Mouse (Mus musculus) G1E-ER4 (cell line): Measurements from ENCODE around the gene Ear2. TPM values are rescaled to one million over a fixed set of nuclear protein-coding genes. Genes with fewer than 3 reads are reported as not detected.
"Not testable (repeated sequence)": the region's sequence is repeated elsewhere in the genome, so short reads cannot be mapped to it uniquely, and the experiment has no call there.

Experiments
- GATA1 ChIP-seq: IDR thresholded peaks from one replicate; pipeline ENCODE4 v1.8.0; 2012; ENCODE audit warnings: low read length, inconsistent platforms
- polyA plus RNA-seq: library from polyadenylated mRNA; stranded (reverse); fragments of >175 nt; gene quantifications from 2 replicates; pipeline ENCODE4 v1.2.3, GENCODE M21; 2012

The Ear2 gene
- polyA plus RNA-seq, result not detected in 2 replicates

DNA sequence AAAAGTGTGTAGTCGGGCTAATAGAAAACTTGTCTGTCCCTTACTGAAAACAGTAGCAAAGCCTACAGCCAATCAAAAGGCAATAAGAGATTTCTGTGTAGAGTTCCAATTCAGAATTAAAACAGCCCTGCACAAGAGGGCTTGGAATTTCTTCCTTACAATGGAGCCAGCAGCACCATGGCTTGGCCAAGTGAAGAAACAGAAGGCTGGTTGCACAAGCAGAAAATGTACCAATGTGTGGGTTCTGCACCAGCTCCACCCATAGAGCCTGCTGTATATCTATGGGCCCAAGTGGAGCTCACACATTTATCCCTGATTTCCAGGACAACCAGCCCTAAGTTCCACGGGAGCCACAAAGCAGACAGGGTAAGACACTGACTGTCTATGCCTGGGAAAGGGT is at the start of gene Ear2:
TSS of gene Ear2 (plus strand) at position 301 of the 400 bp plus-strand sequence.
- not testable (repeated sequence) for TF ChIP-seq GATA1

DNA sequence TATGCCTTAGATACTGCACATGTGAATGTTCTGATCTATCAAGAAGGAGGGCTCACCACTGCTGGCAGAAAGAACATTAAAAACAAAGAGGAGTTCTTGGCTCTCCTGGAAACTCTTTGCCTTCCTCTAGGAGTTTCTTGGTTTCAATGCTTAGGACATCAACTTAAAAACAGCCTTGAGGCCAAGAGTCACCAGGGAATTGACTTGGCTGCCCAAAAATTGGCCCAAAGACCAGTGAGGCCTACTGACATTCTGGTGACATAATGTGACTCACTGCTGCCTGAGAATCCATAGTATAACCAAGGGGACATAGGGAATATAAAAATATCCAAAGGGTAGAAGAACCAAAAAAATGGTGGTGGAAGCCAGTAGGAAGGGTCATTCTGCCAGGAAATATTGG is 8.5 kb downstream of the Ear2 start:
- TF ChIP-seq GATA1, result no peak

DNA sequence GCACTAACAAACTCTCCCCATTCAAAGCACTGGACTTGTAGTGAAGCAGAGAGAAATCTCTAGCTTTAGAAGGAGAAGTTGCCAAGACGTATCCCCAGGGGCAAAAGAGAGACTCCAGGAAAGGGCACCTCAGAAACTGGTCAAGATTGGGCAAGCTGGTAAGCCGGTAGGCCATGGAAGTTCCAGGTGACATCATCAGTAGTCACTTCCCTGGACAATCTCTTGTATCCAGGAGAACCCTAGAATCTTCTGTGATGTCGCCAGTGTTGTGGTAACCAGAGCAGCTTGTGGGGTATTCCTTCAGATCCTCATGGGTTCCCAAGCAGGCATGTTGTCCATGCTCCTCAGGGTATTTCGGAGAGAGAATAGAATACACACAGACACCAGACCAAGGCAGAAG is 21.1 kb downstream of the Ear2 start, which contains the start of gene Gm3327:
TSS of gene Gm3327 (plus strand) at position 301 of the 400 bp plus-strand sequence.
- TF ChIP-seq GATA1, result not testable (repeated sequence)

Other genes with a start within 250 kb of the Ear2 start
- gene Ear1, start 227.1 kb upstream of the Ear2 start, polyA plus RNA-seq, result not detected in 2 replicates
- not detected in 2 replicates for gene Ear10, start 179.1 kb upstream of the Ear2 start, polyA plus RNA-seq
- gene Gm8113, start 177.3 kb upstream of the Ear2 start, polyA plus RNA-seq, result 0.04 and 0.11 TPM in 2 replicates
- gene Ang5, start 145.6 kb upstream of the Ear2 start, polyA plus RNA-seq, result not detected in 2 replicates
- not detected in 2 replicates for gene Ang6, start 100.4 kb upstream of the Ear2 start, polyA plus RNA-seq
- gene Gm3327, start 21.2 kb downstream of the Ear2 start, polyA plus RNA-seq, result not detected in 2 replicates
- gene Gm8212, start 95.0 kb downstream of the Ear2 start, polyA plus RNA-seq, result not detected in 2 replicates
- gene 4930503E14Rik, start 110.6 kb downstream of the Ear2 start, polyA plus RNA-seq, result 0.18 TPM in 1 of 2 replicates, not detected in the other
- gene Gm8220, start 182.9 kb downstream of the Ear2 start, polyA plus RNA-seq, result not detected in 2 replicates
- 0.05 TPM in 1 of 2 replicates, not detected in the other for gene Gm5930, start 235.9 kb downstream of the Ear2 start, polyA plus RNA-seq